Mouse (Mus musculus): ENCODE results near the gene Hist3h2a. TPM values are rescaled to one million over a fixed set of nuclear protein-coding genes. Genes with fewer than 3 reads are reported as not detected.
A peak's percentile ranks its signal among the peaks of the same experiment; 100 is the strongest.

Hist3h2a gene
- total RNA-seq, 2 experiments from 2014 or later = 62.2 to 64.8 TPM

DNA sequence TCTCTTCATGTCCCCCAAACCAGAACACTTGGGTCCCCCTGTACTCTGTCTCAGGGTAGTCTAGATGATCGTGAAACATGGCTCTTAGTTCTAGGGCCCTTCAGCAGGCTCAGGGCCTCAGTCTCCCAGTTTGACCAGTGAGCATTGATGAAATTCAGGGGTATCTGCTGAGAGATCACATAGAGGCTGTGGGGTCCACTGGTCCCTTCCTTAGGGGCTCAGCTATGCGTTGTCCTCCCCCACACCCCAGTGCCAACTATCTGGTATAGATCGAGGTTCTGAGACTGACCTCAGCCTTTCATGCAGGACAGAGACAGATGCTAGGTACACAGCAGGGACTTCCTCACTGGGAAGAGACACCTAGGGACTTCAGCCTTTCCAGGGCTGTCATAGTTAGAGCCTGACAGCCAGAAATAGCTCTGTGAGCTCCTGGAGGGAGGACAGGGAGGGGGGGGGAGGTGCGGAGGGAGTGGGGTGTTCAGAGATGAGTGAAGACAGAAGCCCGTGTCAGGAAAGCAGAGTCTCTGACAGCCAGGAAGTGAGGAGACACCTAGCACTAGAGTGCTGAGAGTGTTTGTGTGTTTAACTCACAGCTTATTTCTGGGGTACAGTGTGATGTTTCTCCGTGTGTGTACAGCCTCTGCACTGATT, 29.3 kb downstream of the Hist3h2a start:
- DNase-seq (ENCODE audit: low spot score in 2 of 2) = no peak
- intact Hi-C loops (cut with DNase I) = no loop called here

DNA sequence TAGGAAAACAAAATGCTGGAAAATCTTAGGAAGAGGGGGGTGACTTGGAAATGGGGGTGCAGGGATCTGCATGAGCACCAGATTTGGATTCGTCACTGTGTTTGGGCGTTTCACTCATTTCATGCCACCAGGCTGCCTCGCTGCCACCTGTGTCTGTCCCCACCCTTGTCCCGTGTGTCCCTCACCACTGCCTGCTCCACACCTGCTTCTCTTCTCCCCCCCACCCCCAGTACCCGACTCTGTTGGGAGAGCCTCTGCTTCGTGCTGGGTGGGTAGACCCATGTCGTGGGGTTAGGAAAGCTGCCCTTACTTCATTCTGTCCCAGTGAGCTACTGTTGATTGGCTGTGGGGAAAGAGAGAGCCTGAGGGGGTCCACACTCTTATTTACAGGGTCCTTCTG, 30.2 kb downstream of the Hist3h2a start:
- intact Hi-C loops (cut with DNase I) = no loop called here
- no peak for DNase-seq (ENCODE audit: low spot score in 2 of 2)

DNA sequence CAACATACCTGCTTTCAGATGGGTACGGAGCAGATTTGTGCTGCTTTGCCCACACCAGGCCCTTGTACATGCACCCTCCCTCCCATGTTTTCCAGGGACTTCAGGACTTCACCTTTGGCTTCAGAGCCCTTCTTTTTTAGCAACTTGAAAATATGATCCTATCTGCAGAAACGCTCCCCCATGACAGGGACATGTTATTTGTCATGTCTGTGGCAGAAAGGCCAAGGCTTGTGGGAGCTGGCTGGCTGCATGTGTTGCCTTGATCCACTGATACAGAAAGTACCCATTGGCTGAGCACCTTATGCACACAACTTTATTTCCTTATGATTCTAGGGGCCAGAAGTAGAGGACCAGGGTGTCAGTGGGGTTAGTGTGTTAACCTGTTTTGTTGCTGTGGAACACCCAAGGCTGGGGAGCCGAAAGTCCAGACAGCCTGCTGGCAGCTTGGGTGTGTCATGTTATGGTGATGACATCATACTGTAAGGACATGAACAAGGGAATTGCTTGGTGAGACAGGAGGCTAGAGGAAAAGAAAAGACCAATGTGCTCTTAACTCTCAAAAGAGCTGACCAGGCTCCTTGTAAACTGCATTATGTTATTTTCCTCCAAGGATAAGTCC, 30.9 kb downstream of the Hist3h2a start:
- no peak for DNase-seq (ENCODE audit: low spot score in 2 of 2)
- intact Hi-C loops (cut with DNase I) = no loop called here

DNA sequence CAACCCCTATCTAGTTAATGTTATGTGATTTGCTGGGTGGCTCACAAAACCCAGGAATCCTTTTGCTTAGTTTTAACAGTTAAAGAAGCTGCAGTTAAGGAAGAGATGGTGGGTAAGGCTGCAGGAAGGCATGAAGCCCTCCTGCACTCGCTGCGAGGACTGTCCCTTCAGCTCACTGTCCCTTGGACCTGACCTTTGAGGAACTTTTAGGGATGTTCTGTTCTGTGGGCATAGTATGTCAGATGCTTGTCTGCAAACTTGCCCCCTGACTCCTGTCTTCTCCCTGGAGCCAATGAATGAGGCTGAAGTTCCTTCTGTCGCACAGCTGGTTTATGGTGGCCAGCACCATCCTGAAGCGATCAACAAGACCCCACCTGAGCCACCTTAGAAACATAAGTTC, 34.7 kb downstream of the Hist3h2a start:
- no peak for DNase-seq (ENCODE audit: low spot score in 2 of 2)
- intact Hi-C loops (cut with DNase I) = no loop called here

DNA sequence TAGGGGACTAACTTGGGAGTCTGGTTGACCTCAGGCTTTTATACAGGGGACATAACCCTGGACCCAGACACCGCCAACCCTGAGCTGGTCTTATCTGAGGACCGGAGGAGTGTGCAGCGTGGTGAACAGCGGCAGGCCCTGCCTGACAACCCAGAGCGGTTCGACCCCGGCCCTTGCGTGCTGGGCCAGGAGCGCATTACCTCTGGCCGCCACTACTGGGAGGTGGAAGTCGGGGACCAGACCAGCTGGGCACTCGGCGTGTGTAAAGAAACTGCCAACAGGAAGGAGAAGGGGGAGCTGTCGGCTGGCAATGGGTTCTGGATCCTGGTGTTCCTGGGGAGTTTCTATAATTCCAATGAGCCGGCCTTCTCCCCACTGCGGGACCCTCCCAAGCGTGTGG, 35.7 kb downstream of the Hist3h2a start:
- intact Hi-C loops (cut with DNase I) = no loop called here

DNA sequence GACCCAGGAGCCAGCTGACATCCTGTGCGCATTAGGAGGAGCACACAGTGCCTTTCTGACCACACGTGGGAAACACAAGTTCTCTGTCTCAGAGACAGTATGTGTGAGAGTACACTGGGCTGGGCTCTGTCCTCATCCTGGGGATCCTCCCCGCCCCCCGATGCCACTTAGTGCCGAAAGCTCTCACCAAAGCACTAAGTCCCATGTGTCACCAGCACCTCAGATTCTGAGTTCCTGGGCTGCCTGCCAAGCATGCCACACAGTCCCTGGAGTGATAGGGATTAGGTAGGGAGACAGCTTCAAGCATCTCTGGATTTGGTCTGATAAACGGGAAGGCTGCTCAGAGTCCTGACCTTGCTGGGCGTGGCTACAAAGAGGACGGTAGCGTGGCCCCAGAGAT, 36.3 kb downstream of the Hist3h2a start:
- peak; percentile 36 to 52 for DNase-seq (ENCODE audit: low spot score in 2 of 2)
- intact Hi-C loops (cut with DNase I) = no loop called here

More for the DNA sequence above, 35.7 kb downstream of the Hist3h2a start:
- DNase-seq (ENCODE audit: low spot score in 2 of 2) = no peak

DNA sequence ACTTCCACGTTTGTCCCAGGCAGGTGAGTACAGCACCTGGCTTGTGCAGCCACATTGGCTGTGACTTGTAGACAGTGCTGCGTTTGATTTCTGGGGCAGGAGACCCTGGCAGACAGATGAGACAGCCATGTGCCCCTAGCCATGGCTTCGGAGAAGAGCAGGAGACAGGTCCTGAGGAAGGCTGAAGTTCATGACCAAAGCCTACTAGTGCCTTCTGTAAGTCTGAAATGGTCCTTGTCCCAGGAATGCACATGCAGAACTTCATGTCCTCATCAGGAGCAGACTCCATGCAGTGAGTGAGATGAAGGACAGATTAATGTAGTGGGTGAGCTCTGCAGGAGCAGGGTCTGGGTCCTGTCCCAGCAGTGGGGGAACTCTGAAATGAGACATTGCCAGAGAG, 37.4 kb downstream of the Hist3h2a start:
- no peak for DNase-seq (ENCODE audit: low spot score in 2 of 2)
- intact Hi-C loops (cut with DNase I) = no loop called here

DNA sequence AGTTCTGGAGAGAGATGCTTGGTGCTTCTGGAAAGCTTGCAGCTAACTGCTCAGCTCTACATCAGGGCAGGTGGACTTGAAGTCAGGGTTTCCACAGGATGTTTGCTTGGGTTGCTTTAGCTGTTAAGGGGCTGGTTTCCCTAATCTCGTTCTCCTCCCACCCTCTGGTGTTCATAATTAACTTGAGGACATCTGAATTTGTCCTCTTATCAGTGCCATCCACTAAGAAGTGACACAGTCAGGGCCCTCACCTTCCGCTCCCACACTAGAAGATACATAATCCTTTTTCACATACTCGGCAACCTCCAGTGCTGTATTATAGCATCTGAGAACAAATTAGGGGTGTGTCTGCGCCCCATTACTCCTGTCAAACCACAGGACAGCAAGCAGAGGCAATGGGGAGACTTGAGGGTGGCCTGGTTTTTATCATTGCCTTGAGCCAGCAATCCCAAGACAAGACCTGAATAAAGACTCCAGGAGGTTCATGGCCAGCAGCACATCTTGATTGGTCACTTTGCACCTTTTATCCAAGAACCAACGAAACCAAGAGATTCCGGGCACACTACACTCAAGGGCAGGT, 38.7 kb downstream of the Hist3h2a start:
- no peak for DNase-seq (ENCODE audit: low spot score in 2 of 2)
- intact Hi-C loops (cut with DNase I) = no loop called here

DNA sequence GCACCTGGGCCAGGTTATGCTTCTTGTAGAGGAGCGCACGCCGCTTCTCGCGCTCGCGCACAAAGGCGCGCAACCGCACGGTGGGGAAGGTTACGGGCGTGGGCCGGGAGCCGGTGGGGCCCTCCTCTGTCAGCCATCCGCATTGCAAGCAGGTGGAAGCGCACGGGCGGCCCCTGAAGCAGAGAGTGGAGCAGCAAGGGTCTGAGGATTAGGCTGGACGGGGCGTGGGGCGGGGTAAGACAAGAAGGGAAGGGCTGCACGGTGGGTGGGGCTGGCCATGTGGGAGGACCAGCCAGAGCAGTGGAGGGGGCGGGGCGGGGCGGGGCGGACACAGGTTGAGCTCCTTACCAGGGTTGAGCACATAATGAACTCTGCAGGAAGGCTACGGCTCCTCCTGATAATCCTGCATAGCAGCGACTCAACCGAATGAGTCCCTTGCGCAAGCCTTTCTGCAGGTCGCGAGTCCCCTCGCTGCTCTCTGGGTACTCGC, 39.9 kb downstream of the Hist3h2a start:
- intact Hi-C loops (cut with DNase I) = no loop called here
- peak in 1 of 2 experiments; percentile 45 for DNase-seq (ENCODE audit: low spot score in 2 of 2)

DNA sequence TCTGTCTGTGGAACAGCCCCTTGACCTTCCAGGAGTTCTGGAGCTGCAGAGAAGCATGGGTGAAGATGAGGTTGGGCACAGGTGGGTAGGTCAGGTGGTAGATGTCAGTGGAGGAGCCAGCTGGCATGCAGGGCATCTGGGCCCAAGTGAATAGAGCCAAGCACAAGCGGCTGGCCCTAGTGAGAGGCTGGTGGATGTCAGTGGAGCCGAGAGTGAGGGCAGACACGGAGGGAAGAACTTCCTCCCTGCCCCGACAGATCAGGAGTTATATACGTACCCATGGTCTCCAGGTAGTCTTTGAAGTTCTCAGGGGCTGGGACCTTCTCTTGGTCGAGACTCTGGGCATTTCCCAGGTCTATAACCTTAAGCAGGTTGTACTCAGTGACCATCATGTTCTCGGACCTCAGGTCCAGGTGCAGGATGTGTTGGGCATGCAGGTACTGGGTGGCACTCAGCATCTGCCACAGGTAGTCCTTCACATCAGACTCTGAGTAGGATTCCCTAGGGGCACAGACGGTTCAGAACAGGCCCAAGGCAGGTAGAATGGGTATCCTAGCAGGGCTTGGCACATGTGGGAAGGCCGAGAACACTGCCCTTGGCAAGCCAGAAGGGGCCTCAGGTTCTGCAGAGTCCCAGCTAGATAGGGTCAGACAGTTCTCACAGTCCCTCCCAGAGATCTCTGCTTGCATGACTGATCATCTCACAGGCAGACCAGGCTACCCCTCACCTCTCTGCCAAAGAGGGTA, 40.7 kb downstream of the Hist3h2a start:
- DNase-seq (ENCODE audit: low spot score in 2 of 2) = no peak
- intact Hi-C loops (cut with DNase I) = no loop called here

DNA sequence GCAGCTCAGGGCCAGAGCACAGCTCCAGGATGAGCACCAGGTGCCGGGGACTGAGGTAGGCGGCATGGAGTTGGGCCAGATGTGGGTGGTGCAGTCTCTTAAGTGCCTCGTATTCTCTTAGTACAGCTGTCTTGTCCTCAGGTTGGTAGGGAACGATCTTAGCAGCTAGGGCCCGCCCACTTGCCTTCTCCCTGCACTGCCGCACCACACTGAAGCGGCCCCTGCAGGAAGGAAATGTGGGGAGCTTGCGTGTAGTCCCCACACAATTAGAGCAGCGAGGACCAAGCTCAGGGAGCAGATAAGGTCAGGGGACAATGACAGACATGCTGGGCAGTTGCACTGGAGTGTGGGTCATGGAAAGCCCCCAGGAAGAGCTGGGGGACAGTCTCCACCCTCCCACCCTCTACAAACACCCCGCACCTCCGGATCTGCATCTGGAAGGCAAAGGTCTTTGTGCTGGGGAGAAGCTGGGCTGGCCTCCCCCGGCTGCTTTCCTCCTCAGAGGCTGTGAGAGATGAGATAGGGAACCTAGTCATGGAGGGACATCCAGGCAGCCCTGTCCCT, 41.4 kb downstream of the Hist3h2a start:
- peak in 1 of 2 experiments; percentile 55 for DNase-seq (ENCODE audit: low spot score in 2 of 2)
- intact Hi-C loops (cut with DNase I) = no loop called here

DNA sequence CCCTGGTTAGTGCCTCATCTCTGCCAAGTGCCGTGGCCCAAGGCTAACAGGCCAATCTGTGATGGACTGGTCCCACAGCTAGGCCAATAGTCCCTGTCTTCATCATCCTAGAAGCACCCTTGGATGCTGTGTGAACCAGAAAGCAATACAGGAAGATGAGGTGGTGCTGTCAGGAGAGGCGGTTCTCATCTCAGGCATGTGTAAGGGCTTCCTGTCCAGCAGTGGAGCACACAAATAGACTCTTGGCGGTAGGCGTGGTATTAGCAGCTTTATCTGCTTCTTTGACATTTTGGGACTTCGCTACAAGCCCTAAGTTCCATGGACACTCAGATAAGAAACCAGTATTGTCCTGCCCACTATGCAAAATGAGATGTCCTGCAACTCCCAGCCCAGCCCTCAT, 43.1 kb downstream of the Hist3h2a start:
- DNase-seq (ENCODE audit: low spot score in 2 of 2) = no peak
- intact Hi-C loops (cut with DNase I) = no loop called here

DNA sequence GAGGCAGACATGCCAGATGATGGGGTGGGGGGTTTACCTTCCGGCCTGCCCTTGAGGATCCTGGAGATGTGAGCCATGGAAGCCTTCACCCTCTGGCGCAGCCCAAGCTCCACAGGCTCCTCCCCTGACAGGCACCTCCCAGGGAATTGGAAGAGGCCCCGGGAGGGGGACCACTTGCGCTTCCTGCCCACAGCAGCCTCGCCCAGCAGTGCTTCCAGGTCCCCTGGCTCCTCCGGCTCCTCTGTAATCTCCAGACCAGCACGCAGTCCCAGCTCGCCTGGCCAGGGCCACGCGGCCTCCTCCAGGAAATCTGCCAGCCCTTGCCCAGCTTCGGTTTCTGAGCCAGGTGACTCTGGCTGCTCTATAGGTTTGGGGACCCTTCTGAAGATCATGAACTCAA, 44.7 kb downstream of the Hist3h2a start:
- intact Hi-C loops (cut with DNase I) = no loop called here
- no peak for DNase-seq (ENCODE audit: low spot score in 2 of 2)

DNA sequence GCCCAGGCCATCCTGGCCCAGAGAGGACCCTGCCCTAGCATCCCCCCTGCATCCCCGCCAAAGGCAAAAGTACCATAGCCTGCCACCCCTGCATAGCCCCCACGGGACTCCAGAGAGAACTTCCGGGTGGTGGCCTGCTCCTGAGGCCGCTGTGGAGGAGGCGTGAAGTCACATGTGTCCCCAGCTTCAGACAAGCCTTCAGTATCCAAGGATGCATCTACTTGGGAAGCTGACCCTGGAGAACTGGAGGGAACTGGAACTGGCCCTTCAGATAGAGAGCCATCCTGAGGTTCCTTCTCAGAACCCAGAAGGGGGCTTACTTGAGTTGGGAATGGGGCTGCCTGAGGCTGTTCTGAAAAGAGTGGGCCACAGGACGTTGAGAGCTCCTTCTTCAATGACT, 45.3 kb downstream of the Hist3h2a start:
- no peak for DNase-seq (ENCODE audit: low spot score in 2 of 2)
- intact Hi-C loops (cut with DNase I) = no loop called here

DNA sequence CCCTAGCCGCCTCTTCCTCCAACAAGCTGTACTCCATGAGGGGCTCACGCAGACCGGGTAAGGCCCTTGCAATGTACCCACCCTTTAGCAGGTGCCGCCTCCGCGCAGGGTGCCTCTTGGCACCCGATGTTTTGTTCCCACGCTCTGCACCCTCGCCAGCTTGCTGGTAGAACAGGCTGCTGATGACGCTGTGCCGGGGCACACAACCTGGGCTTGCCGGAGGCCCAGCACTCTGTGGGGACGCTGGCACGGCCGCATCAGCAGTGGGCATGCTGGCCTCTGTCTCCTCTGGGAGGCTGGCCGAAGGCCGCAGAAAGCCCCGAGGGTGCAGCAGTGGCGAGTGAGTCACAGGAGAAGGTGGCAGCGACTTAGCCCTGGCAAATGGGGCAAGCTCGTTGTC, 46.1 kb downstream of the Hist3h2a start:
- DNase-seq (ENCODE audit: low spot score in 2 of 2) = peak in 1 of 2 experiments; percentile 69
- intact Hi-C loops (cut with DNase I) = no loop called here

DNA sequence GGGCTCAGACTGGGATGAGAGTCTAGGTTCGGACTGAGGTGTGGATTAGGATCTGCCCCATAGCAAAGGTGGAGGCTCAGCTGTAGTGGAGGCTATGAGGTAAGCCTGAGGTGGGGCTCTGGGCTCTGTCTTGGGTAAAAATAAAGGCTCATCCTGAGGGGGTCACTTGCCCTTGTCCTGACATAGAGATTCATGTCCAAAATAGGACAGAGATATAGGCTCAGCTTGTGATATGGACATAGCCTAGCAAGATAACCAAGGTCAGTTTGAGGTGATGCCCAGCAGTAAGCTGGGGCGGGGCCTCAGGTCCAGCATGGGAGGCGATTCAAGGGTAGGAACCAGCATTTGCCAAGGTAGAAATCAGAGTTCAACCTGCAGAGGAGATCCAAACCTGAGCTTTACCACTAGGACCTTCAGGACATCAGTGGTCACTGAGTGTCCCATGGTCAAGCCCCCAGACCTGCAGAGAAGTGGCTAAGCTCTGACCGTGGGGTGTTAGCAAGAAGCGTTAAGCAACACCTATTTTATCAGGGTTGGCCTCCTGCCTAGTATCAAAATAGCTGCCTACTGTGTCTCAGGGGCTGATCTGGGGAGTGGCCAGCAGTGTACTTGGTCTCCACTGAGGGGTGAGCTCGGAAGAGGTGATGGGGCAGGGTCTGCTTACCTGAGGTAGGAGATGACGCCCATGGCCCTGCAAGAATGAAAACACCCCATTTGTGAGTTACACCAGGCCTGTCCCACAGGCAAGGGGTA, 48.0 kb downstream of the Hist3h2a start:
- intact Hi-C loops (cut with DNase I) = no loop called here
- no peak for DNase-seq (ENCODE audit: low spot score in 2 of 2)

Measured in left cerebral cortex, postnatal 25 days (tissue).